Mouse (Mus musculus) skeletal muscle tissue, postnatal 0 days (tissue): ENCODE data around the gene Slain2. TPM values are rescaled to one million over a fixed set of nuclear protein-coding genes. Genes with fewer than 3 reads are reported as not detected.

Source experiments
- polyA plus RNA-seq: library from polyadenylated mRNA; unstranded; fragments of >200 nt; fragmentation: Nextera tagmentation; extraction: Ambion mirVana; gene quantifications from 2 replicates; pipeline ENCODE4 v1.2.1, GENCODE M21; 2015

The Slain2 gene
- 22.6 and 23.1 TPM in 2 replicates for polyA plus RNA-seq

DNA sequence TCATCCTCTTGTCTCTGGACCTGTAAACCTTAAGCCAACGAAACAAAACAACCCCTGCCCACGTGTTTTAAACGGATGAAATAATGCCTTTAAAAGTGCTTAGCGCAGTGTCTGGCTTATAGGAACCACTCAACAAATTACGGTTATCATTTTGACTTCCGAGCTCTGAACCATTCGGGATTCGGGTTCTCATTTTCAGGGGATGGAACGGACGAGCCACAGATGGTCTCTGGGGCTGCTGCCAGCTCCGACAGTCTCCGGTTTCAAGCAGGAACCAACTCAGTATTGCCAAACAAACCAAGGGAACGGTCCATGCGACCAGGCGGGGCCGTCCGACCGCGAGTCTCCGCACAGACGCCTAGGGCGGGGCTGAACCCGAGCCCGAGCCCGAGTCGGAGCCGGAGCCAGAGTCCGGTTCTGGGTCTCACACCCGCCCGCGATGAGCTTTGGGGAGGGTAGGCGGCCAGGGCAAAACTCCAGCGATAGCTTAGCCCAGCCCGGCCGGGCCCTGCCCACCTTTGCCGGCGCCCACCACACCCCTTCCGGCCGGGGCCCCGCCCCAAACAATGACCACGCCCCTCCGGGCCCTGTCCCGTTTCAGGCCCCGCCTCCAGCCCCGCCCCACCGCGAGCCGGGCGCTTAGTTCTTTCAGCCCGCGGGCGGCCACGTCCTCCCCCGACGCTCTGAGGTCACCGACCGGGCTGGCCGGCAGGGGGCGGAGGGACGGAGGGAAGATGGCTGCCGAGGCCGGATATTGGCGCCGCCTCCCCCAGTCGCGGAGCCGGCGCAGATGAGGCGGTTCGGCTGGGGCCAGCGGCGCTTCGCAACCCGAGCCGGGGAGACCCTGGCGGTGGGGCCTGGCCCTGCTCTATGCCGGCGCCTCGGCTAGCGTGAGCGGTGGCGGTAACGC lies at the start of gene Slain2:
Gene Slain2, plus strand, starts transcription at position 657 of the 910 bp plus-strand sequence.

DNA sequence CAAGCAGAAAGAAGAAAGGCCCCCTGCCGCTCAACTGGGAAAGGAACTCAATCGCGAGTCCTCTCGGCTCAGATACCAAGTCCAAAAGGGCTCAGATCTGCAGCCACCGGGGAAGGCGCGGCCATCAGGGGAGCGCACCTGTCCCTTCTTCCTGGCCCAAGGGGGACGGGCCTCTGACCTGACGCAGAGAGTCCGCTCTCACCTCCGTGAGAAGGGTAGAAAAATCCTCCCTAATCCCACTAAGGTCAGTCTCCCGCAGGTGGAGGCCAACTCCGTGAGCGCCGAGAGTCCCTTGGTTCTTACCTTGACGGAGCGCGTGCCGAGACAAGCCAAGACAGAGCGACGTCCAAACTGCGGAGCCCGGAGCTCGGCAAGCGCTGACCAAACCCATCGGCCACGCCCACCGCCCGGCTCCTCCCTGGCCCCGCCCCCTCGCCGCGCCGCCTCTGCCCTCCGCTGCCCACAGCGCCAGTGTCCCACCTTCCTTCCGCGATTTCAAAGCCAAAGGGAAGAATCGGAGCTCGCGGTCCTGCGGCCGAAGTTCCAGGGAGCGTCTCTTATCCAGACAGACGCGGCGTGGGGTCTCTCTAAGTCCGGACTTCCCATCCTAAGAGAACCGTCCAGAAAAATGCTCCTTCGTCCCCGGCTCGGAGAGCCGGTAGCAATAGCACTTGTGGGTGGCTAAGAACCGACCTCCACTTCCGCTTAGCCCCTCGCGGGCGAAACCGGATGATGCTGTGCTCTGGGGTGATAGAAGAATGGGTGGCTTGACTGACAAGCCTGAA lies 45.8 kb upstream of the Slain2 start, which contains the start of gene Tec:
Gene Tec, minus strand, starts transcription at position 393 of the 785 bp plus-strand sequence.

DNA sequence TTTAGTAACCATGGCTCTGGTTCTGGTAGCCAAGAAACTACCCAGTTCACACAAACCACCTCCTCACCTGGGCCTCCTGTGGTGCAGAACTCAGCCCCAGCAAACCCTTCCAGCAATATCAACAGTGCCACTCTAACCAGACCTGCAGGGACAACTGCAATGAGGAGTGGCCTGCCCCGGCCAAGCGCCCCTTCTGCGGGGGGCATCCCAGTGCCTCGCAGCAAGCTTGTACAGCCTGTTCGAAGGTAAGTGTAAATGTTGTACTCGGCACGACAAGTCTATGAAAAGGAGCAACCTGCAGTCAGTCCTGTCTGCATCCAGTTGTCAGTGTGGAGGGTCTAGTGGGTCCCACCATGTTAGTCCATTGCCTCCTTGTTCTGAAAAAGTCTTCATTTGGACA lies 60.5 kb downstream of the Slain2 start, which contains the start of gene Gm10135:
Gene Gm10135, minus strand, starts transcription at position 101 of the 400 bp plus-strand sequence.

DNA sequence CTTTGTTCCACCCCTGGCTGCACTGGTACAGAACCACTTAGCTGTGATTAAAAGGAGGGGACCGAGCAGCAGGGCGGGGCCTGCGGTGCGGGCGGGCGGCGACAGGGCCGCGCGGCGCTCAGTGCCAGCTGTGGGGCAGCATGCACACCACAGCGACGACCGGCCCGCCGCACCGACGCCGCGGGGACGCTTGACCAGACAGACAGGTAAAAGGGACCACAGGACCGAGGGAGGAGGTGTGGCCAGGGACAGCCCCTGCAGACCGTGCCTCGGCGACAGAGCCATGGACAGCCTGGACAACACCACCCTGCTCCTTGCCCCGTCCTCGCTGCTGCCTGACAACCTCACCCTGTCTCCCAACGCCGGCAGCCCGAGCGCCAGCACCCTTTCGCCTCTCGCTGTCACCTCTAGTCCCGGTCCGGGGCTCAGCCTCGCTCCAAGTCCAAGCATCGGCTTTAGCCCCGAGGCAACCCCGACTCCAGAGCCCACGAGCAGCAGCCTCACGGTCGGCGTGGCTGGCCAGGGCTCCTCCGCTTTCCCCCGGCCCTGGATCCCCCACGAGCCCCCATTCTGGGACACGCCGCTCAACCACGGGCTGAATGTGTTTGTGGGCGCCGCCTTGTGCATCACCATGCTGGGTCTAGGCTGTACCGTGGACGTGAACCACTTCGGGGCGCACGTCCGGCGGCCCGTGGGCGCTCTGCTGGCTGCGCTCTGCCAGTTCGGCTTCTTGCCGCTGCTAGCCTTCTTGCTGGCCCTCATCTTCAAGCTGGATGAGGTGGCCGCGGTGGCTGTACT lies 92.9 kb downstream of the Slain2 start, which contains the start of gene Slc10a4:
Gene Slc10a4, plus strand, starts transcription at position 100 of the 798 bp plus-strand sequence.

Other genes with a start within 250 kb of the Slain2 start
- 0.05 TPM in 1 of 2 replicates, not detected in the other for gene Txk, start 161.5 kb upstream of the Slain2 start, polyA plus RNA-seq
- 3.6 and 3.9 TPM in 2 replicates for gene Tec, start 45.8 kb upstream of the Slain2 start, polyA plus RNA-seq
- not detected in 2 replicates for gene Gm10135, start 60.4 kb downstream of the Slain2 start, polyA plus RNA-seq
- 0.28 and 0.54 TPM in 2 replicates for gene Slc10a4, start 92.6 kb downstream of the Slain2 start, polyA plus RNA-seq